Mouse (Mus musculus) ES-E14 (cell line): ENCODE data around the gene Rdh7.

Source experiments
- CHD2 ChIP-seq: IDR thresholded peaks from 2 replicates; pipeline ENCODE4 v1.6.1; 2014; ENCODE audit warnings: mild to moderate bottlenecking, low read depth, low read length, inconsistent platforms
- HCFC1 ChIP-seq: IDR thresholded peaks from 2 replicates; pipeline ENCODE4 v1.6.1; 2012; ENCODE audit warnings: low read length, inconsistent platforms, borderline replicate concordance; ENCODE audit not compliant: insufficient read depth
- MAFK ChIP-seq: IDR thresholded peaks from 2 replicates; pipeline ENCODE4 v1.6.1; 2014; ENCODE audit warnings: mild to moderate bottlenecking, low read depth, low read length, inconsistent platforms; ENCODE audit not compliant: insufficient read depth
- ZNF384 ChIP-seq: IDR thresholded peaks from 2 replicates; pipeline ENCODE4 v1.6.1; 2012; ENCODE audit warnings: low read depth, low read length, inconsistent platforms

- no peak for TF ChIP-seq CHD2
- TF ChIP-seq MAFK, result no peak
- no peak for TF ChIP-seq HCFC1
- no peak for TF ChIP-seq ZNF384
Measured at GRCm38 (mm10) chr10:127848089-127848488, 40.5 kb downstream of the Rdh7 start.
